Mouse (Mus musculus): ENCODE measurements around the gene Arrdc4.

- TF ChIP-seq POLR2A (IDR thresholded peaks at IDR 0.05; ENCODE audit: borderline replicate concordance, extremely low read depth, insufficient read depth, insufficient read length, poor library complexity, severe bottlenecking): no peak
- no peak for TF ChIP-seq CTCF (IDR thresholded peaks at IDR 0.05; ENCODE audit: borderline replicate concordance, extremely low read depth, insufficient read depth, insufficient read length)
Measured at GRCm38 (mm10) chr7:68696446-68696845, 52.6 kb downstream of the Arrdc4 start.

All from brain, embryonic 14.5 days (tissue).